Mouse (Mus musculus) midbrain, embryonic 15.5 days (tissue): ENCODE results near the gene Dpysl5. TPM values are rescaled to one million over a fixed set of nuclear protein-coding genes. Genes with fewer than 3 reads are reported as not detected.
A peak's percentile ranks its signal among the peaks of the same experiment; 100 is the strongest.

Source experiments
- ATAC-seq: fragments of 200-750 bp; cut with Nextera tagmentation; replicated peaks from 2 replicates; pipeline ENCODE4 v1.8.0; 2017; ENCODE audit warnings: moderate TSS enrichment
- H3K27ac ChIP-seq: fragments of 300-500 bp; sonication (generic); 2 replicates; pipeline ENCODE4 v1.5.1; 2015; ENCODE audit warnings: mild to moderate bottlenecking, inconsistent platforms
- H3K27me3 ChIP-seq: fragments of 300-500 bp; sonication (generic); replicated peaks from 2 replicates; pipeline ENCODE4 v1.6.1; 2015; ENCODE audit warnings: inconsistent platforms
- H3K36me3 ChIP-seq: fragments of 300-500 bp; sonication (generic); replicated peaks from 2 replicates; pipeline ENCODE4 v1.6.1; 2015; ENCODE audit warnings: inconsistent platforms
- H3K4me1 ChIP-seq: fragments of 300-500 bp; sonication (generic); 2 replicates; pipeline ENCODE4 v1.6.1; 2015; ENCODE audit warnings: inconsistent platforms
- H3K4me2 ChIP-seq: fragments of 300-500 bp; sonication (generic); 2 replicates; pipeline ENCODE4 v1.6.1; 2015; ENCODE audit warnings: inconsistent platforms, mild to moderate bottlenecking, moderate library complexity
- H3K4me3 ChIP-seq: fragments of 300-500 bp; sonication (generic); 2 replicates; pipeline ENCODE4 v1.5.1; 2015; ENCODE audit warnings: mild to moderate bottlenecking, inconsistent platforms
- H3K9ac ChIP-seq: fragments of 300-500 bp; sonication (generic); 2 replicates; pipeline ENCODE4 v1.6.1; 2015; ENCODE audit warnings: mild to moderate bottlenecking, inconsistent platforms
- H3K9me3 ChIP-seq: fragments of 300-500 bp; sonication (generic); 2 replicates; pipeline ENCODE4 v1.6.1; 2016; ENCODE audit warnings: inconsistent platforms
- WGBS: fragments of 180-500 bp; shearing (Covaris S2); methylation state at CpG from one replicate; pipeline ENCODE4 v1.1.7; 2015; ENCODE audit warnings: mixed read lengths; 5-methylcytosine and 5-hydroxymethylcytosine counted together
- polyA plus RNA-seq: library from polyadenylated mRNA; unstranded; fragments of >200 nt; fragmentation: Nextera tagmentation; extraction: Ambion mirVana; gene quantifications from 2 replicates; pipeline ENCODE4 v1.2.1, GENCODE M21; 2015

Gene Dpysl5
- polyA plus RNA-seq, 1 experiment from 2014 or later = 293 TPM

DNA sequence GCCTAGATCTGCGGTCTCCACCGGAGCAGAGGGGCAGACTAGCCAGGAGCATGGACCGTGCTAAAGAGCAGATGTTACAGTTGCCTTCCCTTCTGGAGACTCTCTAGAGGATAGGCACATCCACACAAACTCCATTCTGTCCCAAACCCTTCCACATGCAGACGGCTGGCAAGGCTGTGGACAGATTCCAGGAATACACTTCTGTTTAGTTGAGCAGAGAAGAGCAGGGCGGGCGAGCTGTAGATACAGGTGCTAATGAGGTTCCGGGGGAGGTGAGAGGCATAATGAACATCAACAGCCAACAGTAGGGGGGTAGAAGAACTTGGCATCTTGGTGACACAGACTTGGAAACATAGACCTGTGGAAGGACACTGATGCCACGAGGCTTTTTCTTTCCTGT lies 28.2 kb downstream of the Dpysl5 start:
- no peak for ATAC-seq
- Histone ChIP-seq H3K9ac (no peak overlapping the region), H3K4me3 (no peak overlapping the region), H3K4me1 (peaks cover 32% of the 10 kb centered on the region), H3K27ac (no peak overlapping the region), H3K4me2 (no peak overlapping the region), H3K9me3 (no peaks in the 10 kb centered on the region), H3K36me3 (0 out of 2 replicates have a peak, but pooled peaks cover 3% of the 10 kb centered on the region), H3K27me3 (no peaks in the 10 kb centered on the region)
- WGBS = 61% methylated on average over 8 of the region's 8 CpGs

DNA sequence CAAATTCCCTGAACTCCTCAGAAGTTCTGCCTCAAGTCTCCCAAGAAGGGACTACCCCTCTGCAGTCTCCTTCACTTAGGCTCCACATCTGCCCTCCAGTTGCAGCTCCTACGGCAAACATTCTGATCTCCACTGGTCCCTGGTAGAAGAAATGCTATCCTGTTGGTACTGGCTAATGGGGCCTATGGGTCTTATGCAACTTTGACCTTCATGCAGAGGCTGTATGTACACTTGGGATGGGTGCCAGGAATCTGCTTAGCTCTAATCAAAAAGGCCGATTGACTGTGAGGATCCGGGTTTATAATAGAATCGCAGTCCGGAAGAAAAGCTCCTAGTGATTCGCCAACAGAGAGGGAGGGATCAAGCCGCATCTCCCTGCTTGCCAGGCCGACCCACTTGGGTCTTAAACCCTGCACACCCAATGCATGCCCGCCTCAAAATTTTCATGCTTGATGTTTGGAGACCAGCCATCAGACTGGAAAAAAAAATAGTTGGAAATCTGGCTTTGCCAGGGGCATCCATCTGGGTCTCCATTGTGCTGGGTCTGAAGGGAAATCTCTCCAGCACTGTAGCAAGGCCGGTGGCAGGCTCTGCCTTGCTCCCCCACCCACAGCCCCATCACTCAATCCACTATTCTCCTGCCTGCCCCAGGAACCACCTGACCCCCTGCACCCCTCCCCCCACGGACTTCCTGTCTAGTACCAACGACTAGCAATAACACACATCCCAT lies 38.4 kb downstream of the Dpysl5 start:
- Histone ChIP-seq H3K9me3 (no peaks in the 10 kb centered on the region), H3K4me2 (no peak overlapping the region), H3K9ac (no peak overlapping the region), H3K4me1 (peaks cover 27% of the 10 kb centered on the region), H3K4me3 (no peak overlapping the region), H3K27me3 (no peaks in the 10 kb centered on the region), H3K27ac (peak overlapping the region; percentile 66), H3K36me3 (peaks cover 37% of the 10 kb centered on the region)
- peak; percentile 41; the same call in 1 of the 2 replicates for ATAC-seq
- WGBS = 47% methylated on average over 12 of the region's 12 CpGs

GRCm38 (mm10) chr5:30751071-30751470 lies 39.7 kb downstream of the Dpysl5 start:
- Histone ChIP-seq H3K4me3 (no peak overlapping the region), H3K9me3 (no peaks in the 10 kb centered on the region), H3K4me2 (no peak overlapping the region), H3K27ac (no peak overlapping the region), H3K36me3 (peaks cover 28% of the 10 kb centered on the region), H3K9ac (no peak overlapping the region), H3K27me3 (no peaks in the 10 kb centered on the region), H3K4me1 (peaks cover 30% of the 10 kb centered on the region)
- WGBS = 79% methylated on average over 5 of the region's 5 CpGs
- ATAC-seq = no peak

GRCm38 (mm10) chr5:30753128-30753527 lies 41.8 kb downstream of the Dpysl5 start:
- WGBS = 86% methylated on average over 4 of the region's 4 CpGs
- Histone ChIP-seq H3K36me3 (peaks cover 17% of the 10 kb centered on the region), H3K4me1 (peaks cover 30% of the 10 kb centered on the region), H3K4me3 (no peak overlapping the region), H3K9me3 (no peaks in the 10 kb centered on the region), H3K27ac (no peak overlapping the region), H3K9ac (no peak overlapping the region), H3K4me2 (no peak overlapping the region), H3K27me3 (no peaks in the 10 kb centered on the region)
- ATAC-seq = no peak

DNA sequence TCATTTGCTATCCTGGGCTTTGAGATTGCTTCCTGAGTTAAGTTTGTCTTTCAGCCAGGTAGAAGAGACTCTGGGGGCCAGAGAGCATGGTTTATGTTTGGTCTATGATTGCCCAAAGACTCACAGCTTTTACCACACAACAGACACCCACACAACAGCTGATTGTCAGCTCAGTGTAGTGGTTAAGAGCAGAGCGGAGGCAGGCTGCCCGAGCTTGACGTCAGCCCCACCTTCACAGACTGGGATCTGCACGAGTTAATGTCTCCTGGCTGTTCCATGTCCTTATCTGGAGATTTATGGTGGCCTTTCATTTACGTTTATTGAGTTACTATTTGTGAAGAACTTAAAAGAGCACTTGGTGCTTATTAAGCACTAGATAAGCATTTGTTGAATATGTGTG lies 43.9 kb downstream of the Dpysl5 start:
- H3K4me3 ChIP-seq = no peak overlapping the region
- H3K36me3 ChIP-seq = peaks cover 8% of the 10 kb centered on the region
- H3K4me1 ChIP-seq = peaks cover 12% of the 10 kb centered on the region; the same call in 1 of the 2 replicates
- H3K27me3 ChIP-seq = no peaks in the 10 kb centered on the region
- H3K4me2 ChIP-seq = no peak overlapping the region
- H3K9ac ChIP-seq = no peak overlapping the region
- H3K9me3 ChIP-seq = no peaks in the 10 kb centered on the region
- 83% methylated on average over 5 of the region's 5 CpGs for WGBS
- 0 out of 2 replicates have a peak overlapping the region, but pooled peaks have one; percentile 29 for H3K27ac ChIP-seq
- ATAC-seq = no peak

DNA sequence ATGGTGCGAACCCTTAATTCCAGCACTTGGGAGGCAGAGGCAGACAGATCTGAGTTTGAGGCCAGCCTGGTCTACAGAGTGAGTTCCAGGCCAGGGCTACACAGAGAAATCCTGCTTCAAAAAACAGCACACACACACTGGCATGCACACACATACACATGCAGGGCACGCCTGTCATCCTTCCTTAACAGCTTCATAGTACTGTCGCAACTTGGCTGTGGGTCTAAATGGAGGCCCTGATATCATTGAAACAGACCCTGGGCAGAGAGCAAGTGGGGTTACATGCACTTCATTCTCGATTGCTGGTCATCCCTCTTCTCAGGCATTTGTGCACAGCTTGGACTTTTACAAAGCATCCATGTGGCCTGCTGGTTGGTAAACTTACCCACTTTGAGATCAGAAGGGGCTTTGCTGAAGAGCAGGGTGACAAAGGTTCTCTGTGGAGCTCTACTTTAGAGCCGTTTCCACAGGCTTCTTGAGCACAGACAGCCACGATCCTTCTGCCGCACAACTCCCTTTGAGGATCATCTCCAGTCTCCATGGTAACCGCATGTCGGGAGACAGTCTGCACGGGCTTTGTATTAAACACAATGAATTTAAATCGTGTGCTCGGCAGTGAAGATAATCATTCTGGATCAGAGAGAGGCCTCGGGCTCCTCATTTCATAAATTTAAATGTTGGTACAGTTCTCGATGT lies 51.6 kb downstream of the Dpysl5 start:
- H3K9ac ChIP-seq = peak overlapping the region; percentile 36
- H3K4me1 ChIP-seq = peaks cover 58% of the 10 kb centered on the region
- ATAC-seq = peak; percentile 90
- no peaks in the 10 kb centered on the region for H3K9me3 ChIP-seq
- H3K4me3 ChIP-seq = no peak overlapping the region
- no peaks in the 10 kb centered on the region for H3K27me3 ChIP-seq
- H3K36me3 ChIP-seq = no peaks in the 10 kb centered on the region
- 13% methylated on average over 14 of the region's 14 CpGs for WGBS
- peak overlapping the region; percentile 93 for H3K27ac ChIP-seq
- H3K4me2 ChIP-seq = peak overlapping the region; percentile 39

DNA sequence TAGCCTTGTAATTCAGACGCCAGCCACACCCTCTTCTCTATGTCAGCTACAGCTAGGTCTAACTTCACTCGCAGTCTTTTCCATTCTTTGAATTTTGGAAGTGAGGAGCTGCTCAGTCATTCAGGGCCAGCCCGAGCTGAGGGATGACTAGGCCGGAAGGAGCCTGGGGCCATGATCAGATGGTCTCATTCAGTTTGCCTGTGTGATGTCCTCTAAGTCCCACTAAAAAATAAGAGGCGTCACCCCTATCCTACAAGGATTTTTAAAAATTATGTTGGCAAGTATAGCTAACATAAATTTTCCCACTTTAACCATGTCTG lies 52.1 kb downstream of the Dpysl5 start:
- H3K4me1 ChIP-seq = peaks cover 63% of the 10 kb centered on the region
- ATAC-seq = peak; percentile 63
- peak overlapping the region; percentile 15; the same call in 1 of the 2 replicates for H3K9ac ChIP-seq
- no peaks in the 10 kb centered on the region for H3K9me3 ChIP-seq
- H3K36me3 ChIP-seq = no peaks in the 10 kb centered on the region
- H3K27me3 ChIP-seq = no peaks in the 10 kb centered on the region
- H3K4me2 ChIP-seq = peak overlapping the region; percentile 39
- no peak overlapping the region for H3K4me3 ChIP-seq
- WGBS = 20% methylated on average over 5 of the region's 5 CpGs
- H3K27ac ChIP-seq = peak overlapping the region; percentile 93

DNA sequence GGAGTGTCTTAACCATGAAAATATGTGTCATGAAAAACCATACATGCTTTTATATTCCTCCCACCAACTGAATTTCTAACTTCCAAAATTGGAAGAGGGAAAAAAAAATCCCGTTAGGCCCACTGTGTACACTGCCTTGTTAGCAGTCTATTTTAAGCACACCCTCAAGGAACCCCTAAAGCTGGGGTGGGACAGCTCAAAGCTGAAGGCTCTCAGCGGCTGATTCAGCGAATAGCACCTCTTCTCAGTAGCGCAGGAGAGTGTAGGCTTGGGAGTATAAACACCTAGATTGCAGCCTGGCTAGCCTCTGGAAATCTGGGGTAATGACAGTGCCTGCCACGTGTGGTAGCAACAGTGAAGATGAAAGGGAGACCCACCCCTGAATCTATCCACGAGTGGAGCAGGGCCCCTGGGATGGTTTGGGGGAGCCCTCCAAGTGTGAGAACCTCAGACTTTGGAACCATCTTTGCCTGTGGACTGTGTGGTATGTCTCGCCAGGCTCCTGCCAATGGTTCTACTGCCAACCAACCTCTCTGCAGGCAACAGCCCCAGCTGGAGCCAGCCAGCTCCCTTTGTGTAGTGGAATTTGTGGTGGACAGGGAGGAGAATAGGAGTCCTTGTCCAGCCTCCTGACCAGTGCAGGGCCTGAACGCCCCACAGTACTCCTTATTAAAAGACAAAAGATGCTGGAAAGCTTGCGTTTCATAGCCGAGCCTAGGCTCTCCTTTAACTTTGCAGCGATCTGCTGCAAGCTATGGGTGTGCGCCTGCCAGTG lies 54.4 kb downstream of the Dpysl5 start:
- Histone ChIP-seq H3K4me2 (no peak overlapping the region), H3K9ac (no peak overlapping the region), H3K4me1 (peaks cover 73% of the 10 kb centered on the region), H3K9me3 (no peaks in the 10 kb centered on the region), H3K27ac (peak overlapping the region; percentile 63), H3K4me3 (no peak overlapping the region), H3K27me3 (no peaks in the 10 kb centered on the region), H3K36me3 (no peaks in the 10 kb centered on the region)
- no peak for ATAC-seq
- 71% methylated on average over 12 of the region's 12 CpGs for WGBS

GRCm38 (mm10) chr5:30768082-30768481 lies 56.7 kb downstream of the Dpysl5 start:
- peak overlapping the region; percentile 63 for H3K27ac ChIP-seq
- peaks cover 66% of the 10 kb centered on the region for H3K4me1 ChIP-seq
- H3K36me3 ChIP-seq = no peaks in the 10 kb centered on the region
- H3K9me3 ChIP-seq = no peaks in the 10 kb centered on the region
- H3K4me3 ChIP-seq = no peak overlapping the region
- H3K4me2 ChIP-seq = no peak overlapping the region
- H3K9ac ChIP-seq = 0 out of 2 replicates have a peak overlapping the region, but pooled peaks have one; percentile 2
- H3K27me3 ChIP-seq = no peaks in the 10 kb centered on the region
- 53% methylated on average over 4 of the region's 4 CpGs for WGBS
- ATAC-seq = no peak

DNA sequence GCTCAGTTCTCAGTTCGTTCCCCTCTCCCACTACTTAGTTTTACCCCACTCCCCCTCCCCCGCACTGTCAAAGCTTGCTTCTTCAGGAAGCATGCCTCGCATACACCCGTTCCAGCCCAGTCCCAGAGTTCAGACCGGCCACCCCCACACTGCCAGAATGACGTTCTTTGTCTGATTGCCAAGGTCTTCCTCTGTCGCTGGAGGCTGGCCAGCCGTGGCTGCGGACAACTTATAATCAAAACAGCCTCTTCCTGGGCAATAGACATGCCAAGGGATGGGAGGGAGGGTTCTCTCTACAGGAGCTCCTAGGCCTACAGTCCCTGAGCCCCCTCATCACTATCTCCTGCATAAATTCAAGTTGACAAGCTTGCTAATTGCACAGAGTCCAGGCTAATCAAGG lies 57.2 kb downstream of the Dpysl5 start:
- H3K36me3 ChIP-seq = no peaks in the 10 kb centered on the region
- H3K9me3 ChIP-seq = no peaks in the 10 kb centered on the region
- H3K4me1 ChIP-seq = peaks cover 63% of the 10 kb centered on the region
- H3K4me3 ChIP-seq = no peak overlapping the region
- WGBS = 14% methylated on average over 9 of the region's 9 CpGs
- no peak overlapping the region for H3K4me2 ChIP-seq
- peak; percentile 13 for ATAC-seq
- no peaks in the 10 kb centered on the region for H3K27me3 ChIP-seq
- H3K9ac ChIP-seq = no peak overlapping the region
- peak overlapping the region; percentile 63 for H3K27ac ChIP-seq

DNA sequence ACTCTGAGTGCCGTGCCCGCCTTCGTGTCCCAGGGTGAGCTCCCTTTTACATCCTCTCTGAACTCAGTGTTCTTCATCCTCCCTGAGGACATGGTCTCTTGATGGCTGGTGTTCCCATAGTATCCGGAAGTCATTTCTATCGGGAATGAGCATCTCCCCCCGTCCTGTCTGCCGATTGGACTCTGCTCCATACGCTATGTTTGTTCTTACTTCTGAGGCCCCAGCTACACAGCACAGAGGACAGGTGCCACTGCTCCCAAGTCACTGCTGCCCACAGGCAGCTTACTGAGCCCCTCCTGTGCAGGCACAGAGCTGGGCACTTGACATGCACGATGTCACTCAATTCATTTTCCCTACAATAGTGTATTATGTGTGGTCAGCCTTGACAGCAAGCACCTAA lies 57.7 kb downstream of the Dpysl5 start:
- Histone ChIP-seq H3K9ac (no peak overlapping the region), H3K27ac (peak overlapping the region; percentile 63; the same call in 1 of the 2 replicates), H3K4me2 (no peak overlapping the region), H3K4me1 (peaks cover 63% of the 10 kb centered on the region), H3K9me3 (no peaks in the 10 kb centered on the region), H3K27me3 (no peaks in the 10 kb centered on the region), H3K36me3 (no peaks in the 10 kb centered on the region), H3K4me3 (no peak overlapping the region)
- ATAC-seq = no peak
- WGBS = 62% methylated on average over 9 of the region's 9 CpGs
